Mouse (Mus musculus) B cell, adult 2 months (primary cell): ENCODE results near the gene Sf3b3.

Source experiments
- DNase-seq, 2 experiments: peaks; one replicate each; pipeline ENCODE4 v3.0.0; 2022

Gene Sf3b3

DNA sequence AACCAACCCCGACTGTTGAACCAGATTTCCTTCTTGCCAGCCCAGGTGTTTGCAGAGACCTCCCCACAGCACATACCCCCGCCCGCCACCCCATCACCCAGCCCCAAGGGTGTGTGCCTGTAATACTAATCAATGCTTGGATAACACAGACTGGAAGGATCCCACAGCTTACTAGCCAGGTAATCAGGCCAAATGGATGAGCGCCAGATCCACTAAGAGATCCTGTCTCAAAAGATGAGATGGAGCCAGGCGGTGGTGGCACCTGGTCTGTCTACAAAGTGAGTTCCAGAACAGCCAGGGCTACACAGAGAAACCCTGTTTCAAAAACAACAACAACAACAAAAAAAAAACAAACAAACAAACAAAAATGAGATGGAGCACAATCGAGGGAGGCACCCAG is 79.3 kb downstream of the Sf3b3 start:
- no peak for DNase-seq

DNA sequence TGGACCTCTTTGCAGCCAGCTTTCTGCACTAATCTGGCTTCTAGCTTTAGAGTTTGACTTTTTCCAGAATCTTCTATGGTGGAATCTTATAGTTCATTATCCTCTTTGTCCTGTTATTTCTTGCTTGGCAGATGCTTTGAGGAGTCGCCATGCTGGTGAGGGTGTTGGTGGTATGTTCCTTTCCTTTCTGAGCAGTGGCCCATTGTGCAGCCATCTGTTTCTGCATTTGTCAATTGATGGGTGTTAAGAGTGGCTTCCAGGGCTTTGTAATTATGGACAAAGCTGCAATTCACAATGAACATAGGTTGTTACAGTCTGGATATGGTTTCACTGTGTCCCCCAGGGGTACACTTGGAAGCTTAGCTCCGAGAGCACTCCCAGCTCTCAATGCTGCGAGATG is 81.9 kb downstream of the Sf3b3 start:
- DNase-seq, result no peak

DNA sequence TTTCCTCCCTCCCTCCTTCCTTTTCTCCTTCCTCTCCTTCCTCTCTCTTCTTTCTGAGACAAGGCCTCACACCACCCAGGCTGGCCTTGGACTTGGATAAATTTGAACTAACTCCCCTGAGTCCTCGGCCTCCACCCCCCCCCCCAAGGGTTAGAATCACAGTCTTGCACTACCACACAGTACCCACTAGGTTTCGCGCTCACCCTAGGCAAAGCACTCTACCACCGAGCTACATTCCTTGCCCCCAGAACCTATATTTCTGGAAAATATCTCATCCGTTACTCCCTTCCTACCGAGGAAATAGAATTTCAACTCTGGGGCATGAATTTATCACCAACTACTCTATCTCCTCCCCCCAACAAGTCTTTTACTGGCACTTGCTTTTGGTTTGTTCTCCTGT is 84.6 kb downstream of the Sf3b3 start:
- no peak for DNase-seq

- DNase-seq, result no peak
Observed at GRCm38 (mm10) chr8:110761185-110761584, 85.4 kb downstream of the Sf3b3 start.

- DNase-seq, result no peak
Observed at GRCm38 (mm10) chr8:110760280-110760940, 86.2 kb downstream of the Sf3b3 start.
